Comparison of ENCODE assay signal across 15 mouse cellular contexts in genomic region chr10:13943706-13944105, GRCm38 (mm10). TPM values are rescaled to one million over a fixed set of nuclear protein-coding genes. Genes with fewer than 3 reads are reported as not detected.
DNase-seq lines count a peak whose midpoint lies in the region; ATAC-seq and TF ChIP-seq lines count a peak whose summit lies in the region.
"Had no signal": no experiment of that assay in that cellular context is flagged by ENCODE, and none has a peak within 500 bp of the region (broad histone marks: within the 10 kb centered on the region; RNA-seq: fewer than 3 reads in every experiment).

No protein-coding gene starts in this region.

- no peak for ATAC-seq in megakaryocyte progenitor cell, adult 5-6 weeks (replicated peaks; ENCODE audit: poor library complexity)
- ATAC-seq: forebrain, embryonic 16.5 days; hindbrain, embryonic 16.5 days; liver, postnatal 0 days had no signal

- no peak for TF ChIP-seq POLR2A in brain, embryonic 14.5 days (IDR thresholded peaks at IDR 0.05; ENCODE audit: borderline replicate concordance, extremely low read depth, insufficient read depth, insufficient read length, poor library complexity, severe bottlenecking)

- TF ChIP-seq CTCF in brain, embryonic 14.5 days (IDR thresholded peaks at IDR 0.05; ENCODE audit: borderline replicate concordance, extremely low read depth, insufficient read depth, insufficient read length) = no peak

- DNase-seq in kidney, adult 18-20 months = peak; percentile 4
- no peak for DNase-seq in kidney, adult 11 months
- peak; percentile 42 for DNase-seq in A20 (ENCODE audit: low read depth, low spot score)
- DNase-seq in brain, embryonic 14.5 days (ENCODE audit: low read depth) = peak; percentile 23
- DNase-seq in lung, postnatal 14 days = peak; percentile 10
- no peak for DNase-seq in gastrocnemius, postnatal 4 days (ENCODE audit: low spot score in 2 of 2)
- no peak for DNase-seq in urinary bladder, postnatal 36 days (ENCODE audit: low spot score in 2 of 2)
- DNase-seq: cerebellum, adult 9-10 months; heart, postnatal 4 days; liver; liver, postnatal 0 days; thymus, adult 2 months had no signal

RNA-seq across cellular contexts. Expression of gene Hivep2, which starts 22.2 kb away (rescaled TPM):
- polyA plus RNA-seq in brain, embryonic 14.5 days (2012; rRNA removed) = 18.0 and 18.6 TPM in 2 replicates
- 10 to 100 TPM; 58.4 to 64.3 TPM for total RNA-seq in gastrocnemius, postnatal 4 days (2021)
- 1.2 and 2.0 TPM in 2 replicates for total RNA-seq in megakaryocyte progenitor cell, adult 5-6 weeks (2015)
- total RNA-seq in megakaryocyte progenitor cell, adult 5-6 weeks (2017) = 0.57 and 1.6 TPM in 2 replicates

Comparison
In these comparisons a context has a peak if more than half of its experiments do, and no peak if none do; other contexts are left out.
1. DNase-seq: peak in kidney, adult 18-20 months (single experiment), A20 (single experiment), brain, embryonic 14.5 days (single experiment) and lung, postnatal 14 days (single experiment); none in kidney, adult 11 months (single experiment), gastrocnemius, postnatal 4 days (0 of 2) and urinary bladder, postnatal 36 days (0 of 2).
2. RNA of gene Hivep2, which starts 22.2 kb away (total RNA-seq): 58.4 to 64.3 TPM in gastrocnemius, postnatal 4 days; 0.57 to 2.0 TPM in megakaryocyte progenitor cell, adult 5-6 weeks; every median in the first group is over 10 times any median in the second.